Mouse (Mus musculus): ENCODE results near the gene Dock7.

GRCm38 (mm10) chr4:99100724-99101123, 20.0 kb downstream of the Dock7 start:
- TF ChIP-seq POLR2A (IDR thresholded peaks at IDR 0.05; ENCODE audit: low read depth, low read length) (no peak), EP300 (IDR thresholded peaks at IDR 0.05; ENCODE audit: low read length) (no peak), CTCF (conservative IDR thresholded peaks at IDR 0.05 in 1 of 2, IDR thresholded peaks at IDR 0.05 in 1 of 2; ENCODE audit: low read depth in 2 of 2, low read length in 2 of 2) (no peak), TCF12 (IDR thresholded peaks at IDR 0.05; ENCODE audit: low read depth, low read length) (no peak)
